Mouse (Mus musculus): ENCODE data around the gene Plxnc1. TPM values are rescaled to one million over a fixed set of nuclear protein-coding genes. Genes with fewer than 3 reads are reported as not detected.

Gene Plxnc1
- polyA plus RNA-seq, 2 experiments: 2.0 to 2.1 TPM

DNA sequence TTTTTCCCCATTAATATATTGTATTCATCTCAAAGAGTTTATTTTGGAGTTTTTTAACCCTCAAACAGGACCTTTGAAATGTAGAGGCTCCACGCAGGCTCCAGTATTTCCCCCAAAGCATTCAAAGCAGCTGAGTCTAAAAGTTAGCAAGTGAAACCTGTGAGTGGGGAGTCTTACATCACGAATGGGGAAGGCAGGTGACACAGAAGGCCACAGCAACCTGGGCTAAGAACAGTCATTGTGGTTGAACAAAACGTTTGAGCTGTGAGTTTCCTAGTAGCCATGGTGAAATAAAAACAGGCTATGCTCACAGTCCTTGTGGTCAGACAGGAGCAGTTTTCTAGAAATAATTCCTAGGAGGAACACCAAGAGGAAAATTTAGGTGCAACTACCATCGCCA, 95.3 kb downstream of the Plxnc1 start:
- WGBS (ENCODE audit: insufficient replicate concordance): 56% methylated on average over 4 of the region's 4 CpGs

DNA sequence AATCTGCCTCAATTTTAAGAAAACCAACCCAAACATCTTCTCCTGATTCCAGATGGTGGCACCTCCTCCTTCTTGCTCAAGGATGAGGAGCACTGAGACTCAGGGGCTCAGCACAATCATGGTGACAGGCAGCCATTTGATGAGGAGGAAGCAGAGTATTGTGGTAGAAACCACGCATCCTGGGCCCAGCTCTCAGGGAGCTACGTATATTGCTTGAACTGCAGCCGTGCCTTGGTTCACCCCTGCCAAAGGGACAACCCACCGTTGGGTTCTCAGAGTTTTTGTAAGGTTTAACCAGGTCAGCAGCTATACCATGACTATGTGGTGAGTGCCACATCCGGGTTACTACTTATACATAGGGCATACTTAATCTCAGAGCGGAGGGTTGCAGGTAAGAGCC, 96.3 kb downstream of the Plxnc1 start:
- no peak overlapping the region for H3K4me3 ChIP-seq (ENCODE audit: insufficient read depth in 1 of 2, low read depth in 2 of 2, low read length in 2 of 2)
- no peaks in the 10 kb centered on the region for H3K27me3 ChIP-seq (ENCODE audit: control insufficient read depth, insufficient read depth, low read length)
- WGBS (ENCODE audit: insufficient replicate concordance): 69% methylated on average over 6 of the region's 6 CpGs
- no peaks in the 10 kb centered on the region for H3K36me3 ChIP-seq (replicated peaks; ENCODE audit: control insufficient read depth, insufficient read depth, low read depth)
- no peak for TF ChIP-seq EP300 (IDR thresholded peaks at IDR 0.05; ENCODE audit: low read depth)
- no peak for TF ChIP-seq CTCF (IDR thresholded peaks at IDR 0.05; ENCODE audit: low read depth)
- ATAC-seq (ENCODE audit: insufficient read depth): no peak
- H3K9me3 ChIP-seq (ENCODE audit: control insufficient read depth, low read length): no peaks in the 10 kb centered on the region
- no peak overlapping the region for H3K4me2 ChIP-seq (ENCODE audit: low read depth)
- no peak overlapping the region for H3K27ac ChIP-seq
- DNase-seq (ENCODE audit: low read depth in 3 of 3, low spot score in 3 of 3): no peak
- no peak overlapping the region for H3K9ac ChIP-seq (replicated peaks)
- H3K4me1 ChIP-seq (replicated peaks; ENCODE audit: control insufficient read depth in 2 of 2, insufficient read depth in 2 of 2, low read length in 1 of 2): no peaks in the 10 kb centered on the region; a peak in 1 of 4 replicates

More for the DNA sequence above, 95.3 kb downstream of the Plxnc1 start:
- no peaks in the 10 kb centered on the region for H3K36me3 ChIP-seq (replicated peaks; ENCODE audit: control insufficient read depth, insufficient read depth, low read depth)
- H3K27me3 ChIP-seq (ENCODE audit: control insufficient read depth, insufficient read depth, low read length): no peaks in the 10 kb centered on the region
- H3K4me3 ChIP-seq (ENCODE audit: insufficient read depth in 1 of 2, low read depth in 2 of 2, low read length in 2 of 2): no peak overlapping the region
- no peak overlapping the region for H3K4me2 ChIP-seq (ENCODE audit: low read depth)
- H3K9me3 ChIP-seq (ENCODE audit: control insufficient read depth, low read length): no peaks in the 10 kb centered on the region
- no peak overlapping the region for H3K27ac ChIP-seq
- no peak for ATAC-seq (ENCODE audit: insufficient read depth)
- no peak for TF ChIP-seq CTCF (IDR thresholded peaks at IDR 0.05; ENCODE audit: low read depth)
- DNase-seq (ENCODE audit: low read depth in 3 of 3, low spot score in 3 of 3): no peak
- H3K9ac ChIP-seq (replicated peaks): no peak overlapping the region
- H3K4me1 ChIP-seq (replicated peaks; ENCODE audit: control insufficient read depth in 2 of 2, insufficient read depth in 2 of 2, low read length in 1 of 2): no peaks in the 10 kb centered on the region; a peak in 1 of 4 replicates

DNA sequence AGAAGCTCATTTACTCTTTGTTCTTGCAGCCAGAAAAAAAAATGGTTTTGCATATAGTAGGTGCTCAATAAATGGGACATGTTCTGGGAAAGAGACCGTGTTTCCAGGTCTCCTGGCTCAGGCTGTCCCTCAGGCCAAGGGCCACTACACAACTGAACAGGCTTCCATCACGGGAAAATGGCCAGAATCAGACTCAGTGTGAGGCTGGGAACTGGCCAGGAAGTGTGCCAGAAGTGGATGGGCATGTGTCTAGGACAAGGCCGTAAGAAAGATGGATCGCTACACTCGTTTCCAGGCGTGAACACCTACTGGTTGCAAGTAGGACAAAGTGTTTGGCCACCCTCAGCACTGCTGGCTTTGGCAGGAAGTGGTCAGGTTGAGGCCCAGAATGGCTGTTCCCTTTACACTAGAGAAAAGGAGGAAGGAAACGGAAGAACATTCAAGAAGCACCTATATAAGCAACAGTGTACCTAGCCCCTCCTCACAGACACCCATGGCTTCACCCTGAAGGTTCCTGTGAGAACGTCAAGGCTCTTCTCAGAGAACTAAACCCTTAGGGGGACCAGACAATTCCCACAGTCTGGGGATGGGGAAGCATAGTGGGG, 98.0 kb downstream of the Plxnc1 start:
- H3K27ac ChIP-seq: no peak overlapping the region

DNA sequence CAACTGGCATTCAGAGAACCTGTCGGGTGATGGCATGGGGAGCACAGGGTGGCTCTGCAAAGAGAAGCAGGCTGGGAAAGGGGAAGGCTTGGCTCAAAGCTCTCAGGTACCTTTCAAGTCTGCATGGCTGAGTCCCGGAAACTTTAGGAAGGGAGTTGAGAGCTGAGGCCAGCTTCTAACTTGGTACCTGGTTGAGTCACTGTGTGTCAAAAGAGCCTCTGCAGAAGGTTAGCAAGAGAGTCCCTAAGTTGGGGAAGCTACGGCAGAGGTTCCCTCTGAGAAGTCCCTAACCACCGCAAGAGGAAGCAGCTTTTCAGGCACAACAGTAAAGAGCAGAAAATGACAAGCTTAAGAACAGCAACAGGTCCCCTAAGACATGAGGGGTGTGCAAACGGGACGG, 99.9 kb downstream of the Plxnc1 start:
- Histone ChIP-seq H3K4me2 (ENCODE audit: low read depth) (no peak overlapping the region), H3K27ac (no peak overlapping the region), H3K27me3 (ENCODE audit: control insufficient read depth, insufficient read depth, low read length) (no peaks in the 10 kb centered on the region), H3K4me1 (replicated peaks; ENCODE audit: control insufficient read depth in 2 of 2, insufficient read depth in 2 of 2, low read length in 1 of 2) (no peaks in the 10 kb centered on the region; a peak in 1 of 4 replicates), H3K9me3 (ENCODE audit: control insufficient read depth, low read length) (no peaks in the 10 kb centered on the region), H3K9ac (replicated peaks) (no peak overlapping the region), H3K4me3 (ENCODE audit: insufficient read depth in 1 of 2, low read depth in 2 of 2, low read length in 2 of 2) (no peak overlapping the region), H3K36me3 (replicated peaks; ENCODE audit: control insufficient read depth, insufficient read depth, low read depth) (no peaks in the 10 kb centered on the region)
- TF ChIP-seq CTCF (IDR thresholded peaks at IDR 0.05; ENCODE audit: low read depth) (no peak), EP300 (IDR thresholded peaks at IDR 0.05; ENCODE audit: low read depth) (no peak)
- DNase-seq (ENCODE audit: low read depth in 3 of 3, low spot score in 3 of 3) (no peak), ATAC-seq (ENCODE audit: insufficient read depth) (no peak)
- 56% methylated on average over 6 of the region's 6 CpGs for WGBS (ENCODE audit: insufficient replicate concordance)

More for the DNA sequence above, 98.0 kb downstream of the Plxnc1 start:
- DNase-seq (ENCODE audit: low read depth in 3 of 3, low spot score in 3 of 3) (no peak), ATAC-seq (ENCODE audit: insufficient read depth) (no peak)
- Histone ChIP-seq H3K9ac (replicated peaks) (no peak overlapping the region), H3K4me3 (ENCODE audit: insufficient read depth in 1 of 2, low read depth in 2 of 2, low read length in 2 of 2) (no peak overlapping the region), H3K9me3 (ENCODE audit: control insufficient read depth, low read length) (no peaks in the 10 kb centered on the region), H3K4me2 (ENCODE audit: low read depth) (no peak overlapping the region), H3K4me1 (replicated peaks; ENCODE audit: control insufficient read depth in 2 of 2, insufficient read depth in 2 of 2, low read length in 1 of 2) (no peaks in the 10 kb centered on the region; a peak in 1 of 4 replicates), H3K36me3 (replicated peaks; ENCODE audit: control insufficient read depth, insufficient read depth, low read depth) (no peaks in the 10 kb centered on the region), H3K27me3 (ENCODE audit: control insufficient read depth, insufficient read depth, low read length) (no peaks in the 10 kb centered on the region)
- WGBS (ENCODE audit: insufficient replicate concordance): 60% methylated on average over 8 of the region's 8 CpGs
- TF ChIP-seq EP300 (IDR thresholded peaks at IDR 0.05; ENCODE audit: low read depth) (no peak), CTCF (IDR thresholded peaks at IDR 0.05; ENCODE audit: low read depth) (no peak)

DNA sequence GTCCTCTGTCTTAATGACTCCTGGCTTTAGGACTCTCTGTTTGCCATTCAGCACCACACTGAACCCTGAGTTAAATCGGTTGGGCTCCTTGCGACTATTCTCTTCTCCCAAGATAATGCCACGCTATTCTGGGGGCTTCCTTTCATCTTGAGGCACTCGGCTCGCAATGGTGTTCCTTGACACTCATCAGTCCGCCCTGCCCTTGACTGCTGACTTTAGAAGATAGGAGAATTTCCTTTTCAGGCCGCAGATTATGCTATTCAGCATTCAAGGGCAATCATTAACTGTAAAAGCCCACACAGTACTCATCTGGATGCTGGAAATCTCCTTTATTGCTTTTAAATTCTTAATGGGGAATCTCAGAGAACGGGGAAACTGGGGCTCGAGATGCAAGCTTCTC, 108.8 kb downstream of the Plxnc1 start:
- Histone ChIP-seq H3K4me2 (ENCODE audit: low read depth) (no peak overlapping the region), H3K27ac (no peak overlapping the region), H3K9ac (replicated peaks) (no peak overlapping the region), H3K9me3 (ENCODE audit: control insufficient read depth, low read length) (no peaks in the 10 kb centered on the region), H3K4me1 (replicated peaks; ENCODE audit: control insufficient read depth in 2 of 2, insufficient read depth in 2 of 2, low read length in 1 of 2) (no peaks in the 10 kb centered on the region), H3K4me3 (ENCODE audit: insufficient read depth in 1 of 2, low read depth in 2 of 2, low read length in 2 of 2) (no peak overlapping the region), H3K36me3 (replicated peaks; ENCODE audit: control insufficient read depth, insufficient read depth, low read depth) (no peaks in the 10 kb centered on the region), H3K27me3 (ENCODE audit: control insufficient read depth, insufficient read depth, low read length) (no peaks in the 10 kb centered on the region)
- no peak for ATAC-seq (ENCODE audit: insufficient read depth)
- WGBS (ENCODE audit: insufficient replicate concordance): 64% methylated on average over 9 of the region's 9 CpGs
- no peak for DNase-seq (ENCODE audit: low read depth in 3 of 3, low spot score in 3 of 3)
- TF ChIP-seq CTCF (IDR thresholded peaks at IDR 0.05; ENCODE audit: low read depth): no peak
- no peak for TF ChIP-seq EP300 (IDR thresholded peaks at IDR 0.05; ENCODE audit: low read depth)

All from liver, embryonic 14.5 days (tissue).